Mouse (Mus musculus) spleen, adult 2 months (tissue): ENCODE results near the gene Siglecf.

Experiments
- CTCF ChIP-seq: fragments of 200-500 bp; IDR thresholded peaks from 2 replicates; pipeline ENCODE4 v1.5.1; 2011; ENCODE audit warnings: mild to moderate bottlenecking, inconsistent platforms; ENCODE audit not compliant: insufficient read depth, insufficient read length, insufficient replicate concordance; ENCODE audit errors: extremely low read depth
- POLR2A ChIP-seq: fragments of 200-500 bp; IDR thresholded peaks from 2 replicates; pipeline ENCODE4 v1.6.1; 2011; ENCODE audit warnings: low read depth, low read length, inconsistent platforms

GRCm38 (mm10) chr7:43333203-43333602 is 17.9 kb upstream of the Siglecf start:
- no peak for TF ChIP-seq POLR2A
- peak; percentile 26; the same call in 1 of the 2 replicates for TF ChIP-seq CTCF
